Mouse (Mus musculus) embryo, embryonic 10.5 days (tissue): Measurements from ENCODE around the gene Scamp4.

Source experiments
- DNase-seq: peaks from one replicate; pipeline ENCODE4 v3.0.0-alpha.2; 2015; ENCODE audit warnings: low spot score

Gene Scamp4

GRCm38 (mm10) chr10:80653156-80653720, 50.6 kb downstream of the Scamp4 start:
- DNase-seq: no peak

- DNase-seq: no peak
These were observed 52.2 kb downstream of the Scamp4 start for GRCm38 (mm10) chr10:80654866-80655265.

DNA sequence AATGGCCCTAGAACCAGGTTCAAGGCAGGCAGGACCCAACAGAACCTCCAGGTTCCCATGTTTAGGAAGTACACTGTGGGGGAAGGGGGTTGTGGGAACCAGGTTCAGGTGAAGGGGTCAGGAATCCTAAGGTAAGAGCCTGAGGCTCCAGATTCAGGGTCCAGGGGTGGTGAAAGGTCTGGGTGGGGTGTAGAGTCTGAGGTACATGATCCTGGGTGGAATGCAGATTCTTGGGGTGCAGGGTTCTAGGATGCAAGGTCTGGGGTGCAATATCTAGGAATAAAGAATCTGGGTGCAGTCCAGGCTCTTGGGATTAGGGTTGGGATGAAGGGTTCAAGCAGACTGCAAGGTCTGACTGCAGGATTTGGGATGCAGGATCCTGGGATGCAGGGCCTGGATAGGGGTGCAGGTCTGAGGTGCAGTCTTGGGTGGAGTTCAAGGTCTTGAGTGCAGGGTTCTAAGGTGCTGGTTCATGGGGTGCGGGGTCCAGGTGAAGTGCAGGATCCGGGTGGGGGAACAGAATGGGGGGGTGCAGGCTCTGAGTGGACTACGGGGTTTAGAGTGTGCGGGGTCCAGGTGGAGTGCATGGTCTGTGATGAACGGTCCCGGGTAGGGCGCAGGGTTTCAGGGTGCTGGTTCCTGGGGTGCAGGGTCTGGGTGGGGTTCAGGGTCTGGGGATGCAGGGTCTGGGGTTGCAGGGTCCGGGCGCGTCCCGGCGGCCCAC, 52.9 kb downstream of the Scamp4 start:
- no peak for DNase-seq

DNA sequence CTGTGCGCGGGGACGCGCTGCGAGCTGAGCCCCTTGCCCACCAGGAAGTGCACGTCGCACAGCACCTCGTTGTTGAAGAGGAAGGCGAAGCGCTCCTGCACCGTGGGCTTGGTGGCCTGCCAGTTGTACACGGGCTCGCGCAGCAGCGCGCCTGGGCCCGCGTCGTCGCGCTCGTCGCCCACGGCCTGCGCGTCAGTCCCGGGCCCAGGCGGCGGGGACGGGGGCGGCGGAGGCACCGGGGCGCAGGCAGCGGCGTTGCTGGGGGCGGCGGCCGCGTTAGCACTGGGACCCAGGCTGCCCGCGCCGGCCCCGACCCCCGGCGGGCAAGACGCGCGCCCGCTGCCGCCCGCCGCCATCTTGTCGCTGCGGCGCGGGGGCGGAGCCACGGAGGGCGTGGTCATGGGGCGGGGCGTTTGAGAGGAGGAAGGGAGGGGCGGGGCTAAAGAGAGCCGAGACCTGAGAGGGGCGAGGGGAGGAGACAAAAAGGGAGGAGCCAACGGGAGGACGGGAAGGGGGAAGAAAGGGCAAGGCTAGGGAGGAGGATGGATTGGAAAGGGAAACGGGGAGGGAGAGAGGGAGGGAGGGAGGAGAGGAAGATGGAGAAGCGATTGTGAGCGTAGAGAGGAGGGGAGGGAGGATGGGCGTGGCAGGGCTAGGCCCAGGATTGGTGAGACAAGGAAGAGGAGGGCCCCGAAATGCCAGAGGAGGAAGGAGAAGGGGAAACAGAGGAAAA, 53.6 kb downstream of the Scamp4 start:
- peak; percentile 100 for DNase-seq

- DNase-seq: no peak
These were observed 54.4 kb downstream of the Scamp4 start, which contains the start of gene Btbd2 for GRCm38 (mm10) chr10:80656863-80657623. Gene Btbd2 (minus strand): TSS chr10:80657071.

- DNase-seq: no peak
These were observed 55.6 kb downstream of the Scamp4 start for GRCm38 (mm10) chr10:80658194-80658840.

- no peak for DNase-seq
These were observed 56.1 kb downstream of the Scamp4 start for GRCm38 (mm10) chr10:80658841-80659202.

DNA sequence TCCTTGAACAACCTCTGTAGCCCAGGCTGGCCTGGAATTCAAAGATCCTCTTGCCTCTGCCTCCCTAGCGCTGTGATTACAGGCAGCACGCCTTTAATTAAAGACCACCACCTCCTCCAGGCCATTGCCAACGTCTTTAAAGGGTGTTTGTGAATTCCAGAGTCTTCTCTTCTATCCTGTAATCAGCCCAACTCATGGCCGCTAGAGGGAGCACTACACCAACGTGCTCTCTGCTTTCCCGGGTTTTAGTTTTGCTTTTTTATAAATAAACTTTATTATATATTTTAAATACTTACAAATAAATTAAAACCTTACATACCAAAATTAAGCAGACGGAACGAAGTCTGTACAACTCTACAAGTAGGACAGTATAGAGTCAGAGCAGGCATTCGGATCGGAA, 56.5 kb downstream of the Scamp4 start:
- peak; percentile 88 for DNase-seq

DNA sequence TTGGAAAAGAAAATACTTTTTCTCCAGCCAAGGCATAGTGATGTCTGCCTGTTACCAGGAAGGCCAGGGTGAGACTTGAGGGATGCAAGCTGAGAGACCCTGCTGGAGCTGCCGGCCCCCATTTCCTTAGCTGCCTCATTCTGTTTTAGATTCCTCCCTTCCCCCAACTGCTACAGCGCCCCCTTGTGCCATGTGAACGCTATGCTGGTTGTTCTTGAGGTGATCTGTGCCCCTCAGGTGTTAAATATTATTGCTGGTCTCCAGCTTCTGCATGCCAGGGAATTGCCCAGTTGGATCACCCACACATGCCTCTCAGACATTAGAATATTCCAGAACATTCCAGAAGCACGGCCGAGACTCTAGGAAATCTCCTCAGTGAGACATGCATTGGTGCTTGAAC, 58.5 kb downstream of the Scamp4 start:
- DNase-seq: peak; percentile 69

DNA sequence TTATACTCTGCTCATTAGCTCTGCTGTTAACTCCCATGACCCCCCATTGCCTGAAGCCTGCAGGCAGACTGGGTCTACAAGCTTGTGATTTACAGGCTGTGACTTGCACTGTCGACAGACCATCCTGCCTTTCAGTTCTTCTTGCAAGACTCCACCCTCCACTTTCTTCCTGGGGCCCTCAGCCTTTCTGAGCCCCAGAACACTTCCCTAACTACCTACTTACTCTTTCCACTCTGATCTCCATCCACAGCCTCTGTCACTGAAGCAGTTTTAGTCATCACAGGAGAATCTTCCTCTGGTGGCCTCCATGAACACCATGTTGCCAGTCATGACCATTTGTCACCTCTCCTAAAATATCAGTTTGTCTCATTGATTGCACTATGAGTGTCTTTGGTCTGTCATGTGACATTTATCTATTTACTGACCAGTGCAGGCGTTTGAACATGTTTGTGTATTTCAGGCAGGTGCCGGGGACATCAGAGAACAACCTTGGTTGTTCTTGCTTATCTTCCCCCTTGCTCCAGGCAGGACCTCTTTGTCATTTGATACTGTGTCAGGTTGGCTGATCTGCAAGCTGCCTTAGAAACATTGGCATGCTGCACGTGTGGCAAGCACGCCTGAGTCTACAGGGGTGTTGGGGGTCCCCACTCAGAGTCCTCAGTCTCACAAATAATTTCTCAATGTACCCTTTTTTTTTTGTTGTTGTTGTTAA, 61.0 kb downstream of the Scamp4 start:
- DNase-seq: no peak

GRCm38 (mm10) chr10:80664197-80665015, 61.7 kb downstream of the Scamp4 start:
- no peak for DNase-seq

DNA sequence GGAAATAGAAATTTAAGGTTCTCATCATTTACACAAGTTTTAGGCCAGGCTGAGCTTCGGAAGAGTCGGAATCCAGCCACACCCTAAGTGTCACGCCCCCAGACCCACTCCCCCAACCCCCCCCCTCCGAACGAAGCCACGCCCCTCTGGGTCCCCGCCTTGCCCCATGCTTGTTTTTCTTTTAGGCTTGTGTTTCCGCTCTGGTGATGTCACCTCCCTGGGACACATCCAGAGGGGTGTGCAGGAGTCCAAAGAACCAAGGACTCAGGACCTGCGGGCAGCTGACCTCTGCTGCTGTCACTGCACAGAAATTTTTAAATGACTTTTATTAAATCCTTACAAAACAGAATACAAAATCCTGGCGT, 62.3 kb downstream of the Scamp4 start:
- DNase-seq: peak; percentile 38
